Mouse (Mus musculus) embryonic facial prominence, embryonic 11.5 days (tissue): Measurements from ENCODE around the gene Tmem211. TPM values are rescaled to one million over a fixed set of nuclear protein-coding genes. Genes with fewer than 3 reads are reported as not detected.

Experiments used
- ATAC-seq: fragments of 200-750 bp; cut with Nextera tagmentation; replicated peaks from 2 replicates; pipeline ENCODE4 v1.8.0; 2017; ENCODE audit warnings: low read depth; ENCODE audit not compliant: insufficient number of reproducible peaks, low FRiP score, low TSS enrichment
- DNase-seq: peaks from one replicate; pipeline ENCODE4 v3.0.0-alpha.2; 2015; ENCODE audit warnings: low spot score
- H3K27ac ChIP-seq: fragments of 300-500 bp; sonication (generic); replicated peaks from 2 replicates; pipeline ENCODE4 v1.5.1; 2014; ENCODE audit warnings: mild to moderate bottlenecking, low read depth, low read length, control low read depth
- H3K27me3 ChIP-seq: fragments of 300-500 bp; sonication (generic); 2 replicates; pipeline ENCODE4 v1.6.1; 2014; ENCODE audit warnings: mild to moderate bottlenecking, low read length, moderate library complexity, mixed read lengths; ENCODE audit not compliant: control insufficient read depth, insufficient read depth
- H3K36me3 ChIP-seq: fragments of 300-500 bp; sonication (generic); replicated peaks from 2 replicates; pipeline ENCODE4 v1.6.1; 2014; ENCODE audit warnings: low read depth, mild to moderate bottlenecking, low read length, moderate library complexity, mixed read lengths; ENCODE audit not compliant: control insufficient read depth, insufficient read depth
- H3K4me1 ChIP-seq: fragments of 300-500 bp; sonication (generic); 2 replicates; pipeline ENCODE4 v1.6.1; 2014; ENCODE audit warnings: low read length, mixed read lengths; ENCODE audit not compliant: control insufficient read depth, insufficient read depth
- H3K4me2 ChIP-seq: fragments of 300-500 bp; sonication (generic); 2 replicates; pipeline ENCODE4 v1.6.1; 2014; ENCODE audit warnings: low read depth, mild to moderate bottlenecking, control low read depth, low read length, moderate library complexity
- H3K4me3 ChIP-seq: fragments of 300-500 bp; sonication (generic); 2 replicates; pipeline ENCODE4 v1.5.1; 2014; ENCODE audit warnings: low read depth, low read length, control low read depth
- H3K9ac ChIP-seq: fragments of 300-500 bp; sonication (generic); replicated peaks from 2 replicates; pipeline ENCODE4 v1.6.1; 2014; ENCODE audit warnings: mild to moderate bottlenecking, control low read depth, low read length
- H3K9me3 ChIP-seq: fragments of 300-500 bp; sonication (generic); replicated peaks from 2 replicates; pipeline ENCODE4 v1.6.1; 2016; ENCODE audit warnings: mild to moderate bottlenecking, low read length, inconsistent platforms, mixed read lengths; ENCODE audit not compliant: control insufficient read depth
- WGBS: fragments of 180-500 bp; shearing (Covaris S2); extraction: QIAGEN DNeasy Blood & Tissue Kit; methylation state at CpG from one replicate; pipeline ENCODE4 v1.1.7; 2014; 5-methylcytosine and 5-hydroxymethylcytosine counted together
- polyA plus RNA-seq: library from polyadenylated mRNA; unstranded; fragments of >200 nt; fragmentation: Nextera tagmentation; extraction: Ambion mirVana; gene quantifications from 2 replicates; pipeline ENCODE4 v1.2.1, GENCODE M21; 2014

The Tmem211 gene
- 0.33 and 0.70 TPM in 2 replicates for polyA plus RNA-seq

- Histone ChIP-seq H3K9ac (0 out of 2 replicates have a peak within 1 kb of the TSS, but pooled peaks have one; percentile 30), H3K4me3 (no peak within 1 kb of the TSS), H3K36me3 (no peaks in the 10 kb centered on the region), H3K27me3 (no peaks in the 10 kb centered on the region), H3K4me1 (peaks cover 2% of the 10 kb centered on the region; the same call in 1 of the 2 replicates), H3K9me3 (no peaks in the 10 kb centered on the region), H3K4me2 (peak within 1 kb of the TSS; percentile 26), H3K27ac (no peak within 1 kb of the TSS)
- peak; percentile 73 for ATAC-seq
- DNase-seq = peak; percentile 95
- 3% methylated on average over 13 of the region's 13 CpGs for WGBS
Observed at GRCm38 (mm10) chr5:113226632-113227102, at the start of gene Tmem211. Gene Tmem211, plus strand, starts transcription at chr5:113226909.

- Histone ChIP-seq H3K4me3 (peak overlapping the region; percentile 14; the same call in 1 of the 2 replicates), H3K9ac (peak overlapping the region; percentile 59), H3K27me3 (no peaks in the 10 kb centered on the region), H3K4me2 (peak overlapping the region; percentile 43), H3K36me3 (no peaks in the 10 kb centered on the region), H3K4me1 (no peaks in the 10 kb centered on the region; the same call in 1 of the 2 replicates), H3K9me3 (no peaks in the 10 kb centered on the region), H3K27ac (peak overlapping the region; percentile 72; the same call in 1 of the 2 replicates)
- DNase-seq (peak; percentile 58), ATAC-seq (no peak)
- 0% methylated on average over 7 of the region's 9 CpGs for WGBS
Observed at GRCm38 (mm10) chr5:113179451-113179842, 47.3 kb upstream of the Tmem211 start.

- DNase-seq (peak; percentile 95), ATAC-seq (peak; percentile 68)
- Histone ChIP-seq H3K4me1 (no peaks in the 10 kb centered on the region; the same call in 1 of the 2 replicates), H3K9me3 (no peaks in the 10 kb centered on the region), H3K27me3 (no peaks in the 10 kb centered on the region), H3K36me3 (no peaks in the 10 kb centered on the region), H3K27ac (peak overlapping the region; percentile 72), H3K4me2 (peak overlapping the region; percentile 43), H3K4me3 (peak overlapping the region; percentile 14), H3K9ac (peak overlapping the region; percentile 59)
- WGBS = 2% methylated on average over 26 of the region's 30 CpGs
Observed at GRCm38 (mm10) chr5:113179843-113180682, 46.6 kb upstream of the Tmem211 start.

GRCm38 (mm10) chr5:113180755-113181154 lies 46.0 kb upstream of the Tmem211 start:
- no peak overlapping the region for H3K4me2 ChIP-seq
- ATAC-seq = no peak
- H3K27ac ChIP-seq = peak overlapping the region; percentile 72; the same call in 1 of the 2 replicates
- no peaks in the 10 kb centered on the region for H3K9me3 ChIP-seq
- no peaks in the 10 kb centered on the region; the same call in 1 of the 2 replicates for H3K4me1 ChIP-seq
- 82% methylated on average over 15 of the region's 15 CpGs for WGBS
- H3K4me3 ChIP-seq = no peak overlapping the region
- no peaks in the 10 kb centered on the region for H3K27me3 ChIP-seq
- no peaks in the 10 kb centered on the region for H3K36me3 ChIP-seq
- no peak for DNase-seq
- H3K9ac ChIP-seq = no peak overlapping the region

- Histone ChIP-seq H3K27ac (no peak overlapping the region), H3K27me3 (no peaks in the 10 kb centered on the region), H3K36me3 (no peaks in the 10 kb centered on the region), H3K9ac (no peak overlapping the region), H3K9me3 (no peaks in the 10 kb centered on the region), H3K4me1 (no peaks in the 10 kb centered on the region; the same call in 1 of the 2 replicates), H3K4me3 (no peak overlapping the region), H3K4me2 (no peak overlapping the region)
- 49% methylated on average over 6 of the region's 6 CpGs for WGBS
- peak; percentile 18 for DNase-seq
- no peak for ATAC-seq
Observed at GRCm38 (mm10) chr5:113181441-113181840, 45.3 kb upstream of the Tmem211 start.

GRCm38 (mm10) chr5:113190558-113190957 lies 36.2 kb upstream of the Tmem211 start:
- no peaks in the 10 kb centered on the region for H3K4me1 ChIP-seq
- no peak overlapping the region for H3K27ac ChIP-seq
- 60% methylated on average over 14 of the region's 14 CpGs for WGBS
- H3K4me3 ChIP-seq = no peak overlapping the region
- no peak overlapping the region for H3K4me2 ChIP-seq
- no peak overlapping the region for H3K9ac ChIP-seq
- no peaks in the 10 kb centered on the region for H3K9me3 ChIP-seq
- H3K36me3 ChIP-seq = no peaks in the 10 kb centered on the region; the same call in 1 of the 2 replicates
- no peak for DNase-seq
- H3K27me3 ChIP-seq = no peaks in the 10 kb centered on the region
- ATAC-seq = no peak

- Histone ChIP-seq H3K9ac (no peak overlapping the region), H3K4me3 (no peak overlapping the region), H3K27ac (no peak overlapping the region), H3K4me2 (no peak overlapping the region), H3K4me1 (no peaks in the 10 kb centered on the region), H3K27me3 (no peaks in the 10 kb centered on the region), H3K9me3 (no peaks in the 10 kb centered on the region), H3K36me3 (no peaks in the 10 kb centered on the region; the same call in 1 of the 2 replicates)
- WGBS = 80% methylated on average over 14 of the region's 14 CpGs
- no peak for ATAC-seq
- no peak for DNase-seq
Observed at GRCm38 (mm10) chr5:113191901-113192300, 34.8 kb upstream of the Tmem211 start.

GRCm38 (mm10) chr5:113193762-113194161 lies 32.9 kb upstream of the Tmem211 start:
- no peaks in the 10 kb centered on the region for H3K9me3 ChIP-seq
- ATAC-seq = no peak
- no peak overlapping the region for H3K4me3 ChIP-seq
- no peaks in the 10 kb centered on the region; the same call in 1 of the 2 replicates for H3K36me3 ChIP-seq
- H3K9ac ChIP-seq = no peak overlapping the region
- no peaks in the 10 kb centered on the region for H3K4me1 ChIP-seq
- H3K4me2 ChIP-seq = no peak overlapping the region
- no peak overlapping the region for H3K27ac ChIP-seq
- 93% methylated on average over 18 of the region's 18 CpGs for WGBS
- DNase-seq = no peak
- no peaks in the 10 kb centered on the region for H3K27me3 ChIP-seq
